Mouse (Mus musculus): ENCODE data around the gene Vnn3. TPM values are rescaled to one million over a fixed set of nuclear protein-coding genes. Genes with fewer than 3 reads are reported as not detected.

Vnn3 gene
- polyA plus RNA-seq, 1 experiment from 2014 or later: 0.14 TPM

DNA sequence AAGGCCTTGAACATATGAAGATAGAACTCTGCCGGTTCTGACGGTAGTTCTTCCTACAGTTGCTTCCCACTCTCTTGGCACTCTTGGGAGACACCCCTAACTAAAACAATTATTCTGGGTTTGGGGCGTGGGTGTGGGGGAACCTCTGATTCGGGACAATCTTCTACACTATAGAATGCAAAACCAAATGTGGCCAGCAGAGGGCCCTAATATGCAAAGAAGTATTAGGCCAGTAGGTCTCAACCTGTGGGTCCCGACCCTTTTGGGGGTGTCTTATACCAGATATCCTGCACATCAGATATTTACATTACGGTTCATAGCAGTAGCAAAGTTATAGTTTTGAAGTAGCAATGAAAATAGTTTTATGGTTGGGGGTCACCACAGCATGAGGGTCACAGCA lies 29.4 kb downstream of the Vnn3 start:
- no peak overlapping the region for H3K4me3 ChIP-seq (ENCODE audit: low read length)
- H3K4me2 ChIP-seq (ENCODE audit: low read length): no peak overlapping the region
- no peaks in the 10 kb centered on the region for H3K9me3 ChIP-seq (ENCODE audit: control insufficient read depth, low read length)
- no peak overlapping the region for H3K27ac ChIP-seq (ENCODE audit: low read depth, low read length)
- WGBS: 93% methylated on average over 6 of the region's 6 CpGs
- H3K4me1 ChIP-seq (ENCODE audit: control insufficient read depth, insufficient read depth, low read depth, low read length): no peaks in the 10 kb centered on the region
- H3K36me3 ChIP-seq (ENCODE audit: control insufficient read depth, insufficient read depth, low read length): no peaks in the 10 kb centered on the region
- ATAC-seq: no peak
- H3K9ac ChIP-seq (ENCODE audit: low read depth, low read length): no peak overlapping the region
- no peaks in the 10 kb centered on the region for H3K27me3 ChIP-seq (replicated peaks; ENCODE audit: control insufficient read depth, insufficient read depth, low read length)

GRCm38 (mm10) chr10:23884910-23885309 lies 33.6 kb downstream of the Vnn3 start:
- Histone ChIP-seq H3K36me3 (ENCODE audit: control insufficient read depth, insufficient read depth, low read length) (no peaks in the 10 kb centered on the region), H3K4me3 (ENCODE audit: low read length) (no peak overlapping the region), H3K4me1 (ENCODE audit: control insufficient read depth, insufficient read depth, low read depth, low read length) (no peaks in the 10 kb centered on the region), H3K9ac (ENCODE audit: low read depth, low read length) (no peak overlapping the region), H3K9me3 (ENCODE audit: control insufficient read depth, low read length) (no peaks in the 10 kb centered on the region), H3K27me3 (replicated peaks; ENCODE audit: control insufficient read depth, insufficient read depth, low read length) (no peaks in the 10 kb centered on the region), H3K4me2 (ENCODE audit: low read length) (no peak overlapping the region), H3K27ac (ENCODE audit: low read depth, low read length) (no peak overlapping the region)
- WGBS: 83% methylated on average over 1 of the region's 1 CpGs
- no peak for ATAC-seq

DNA sequence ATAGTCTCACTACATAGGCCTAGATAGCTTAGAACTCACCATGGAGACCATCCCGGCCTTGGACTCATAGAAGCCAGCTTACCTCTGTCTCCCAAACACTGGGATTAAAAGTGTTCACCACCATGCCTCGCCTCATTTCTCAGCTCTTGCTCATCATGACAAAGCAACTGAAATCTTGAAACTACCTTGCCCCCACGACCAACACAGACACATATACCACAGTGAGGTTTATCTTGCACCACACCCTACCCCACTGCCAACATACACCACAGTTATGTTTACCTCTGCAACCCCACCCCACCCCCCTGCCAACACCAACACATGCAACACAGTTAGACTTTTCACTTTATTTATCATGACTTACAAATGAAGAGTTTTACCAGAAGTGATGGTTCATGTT lies 34.8 kb downstream of the Vnn3 start:
- H3K27me3 ChIP-seq (replicated peaks; ENCODE audit: control insufficient read depth, insufficient read depth, low read length): no peaks in the 10 kb centered on the region
- no peak for ATAC-seq
- H3K4me1 ChIP-seq (ENCODE audit: control insufficient read depth, insufficient read depth, low read depth, low read length): no peaks in the 10 kb centered on the region
- no peaks in the 10 kb centered on the region for H3K9me3 ChIP-seq (ENCODE audit: control insufficient read depth, low read length)
- H3K4me2 ChIP-seq (ENCODE audit: low read length): no peak overlapping the region
- H3K27ac ChIP-seq (ENCODE audit: low read depth, low read length): no peak overlapping the region
- no peak overlapping the region for H3K9ac ChIP-seq (ENCODE audit: low read depth, low read length)
- 83% methylated on average over 3 of the region's 3 CpGs for WGBS
- no peaks in the 10 kb centered on the region for H3K36me3 ChIP-seq (ENCODE audit: control insufficient read depth, insufficient read depth, low read length)
- no peak overlapping the region for H3K4me3 ChIP-seq (ENCODE audit: low read length)

DNA sequence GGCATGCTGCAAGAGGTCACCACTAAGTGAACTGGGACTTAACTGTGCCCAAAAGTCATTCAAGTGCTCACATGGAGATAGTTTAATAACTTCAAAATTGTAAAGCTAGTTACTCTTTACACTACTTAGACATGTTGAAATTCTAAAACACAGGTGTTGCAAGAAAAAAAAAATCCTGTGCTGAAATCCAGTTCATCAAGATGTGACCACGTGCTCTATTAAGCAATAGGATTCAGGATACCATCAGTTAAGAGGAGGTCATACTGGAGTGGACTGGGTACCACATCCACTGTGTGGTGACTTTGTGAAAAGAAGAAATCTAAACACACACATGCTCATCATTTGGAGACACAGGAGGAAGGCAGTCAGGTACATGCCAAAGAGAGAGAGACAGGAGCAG lies 41.7 kb downstream of the Vnn3 start:
- no peak overlapping the region for H3K4me3 ChIP-seq (ENCODE audit: low read length)
- WGBS: 93% methylated on average over 1 of the region's 1 CpGs
- no peaks in the 10 kb centered on the region for H3K27me3 ChIP-seq (replicated peaks; ENCODE audit: control insufficient read depth, insufficient read depth, low read length)
- no peaks in the 10 kb centered on the region for H3K36me3 ChIP-seq (ENCODE audit: control insufficient read depth, insufficient read depth, low read length)
- H3K9me3 ChIP-seq (ENCODE audit: control insufficient read depth, low read length): no peaks in the 10 kb centered on the region
- H3K4me1 ChIP-seq (ENCODE audit: control insufficient read depth, insufficient read depth, low read depth, low read length): no peaks in the 10 kb centered on the region
- no peak for ATAC-seq
- no peak overlapping the region for H3K4me2 ChIP-seq (ENCODE audit: low read length)
- H3K9ac ChIP-seq (ENCODE audit: low read depth, low read length): no peak overlapping the region
- no peak overlapping the region for H3K27ac ChIP-seq (ENCODE audit: low read depth, low read length)

DNA sequence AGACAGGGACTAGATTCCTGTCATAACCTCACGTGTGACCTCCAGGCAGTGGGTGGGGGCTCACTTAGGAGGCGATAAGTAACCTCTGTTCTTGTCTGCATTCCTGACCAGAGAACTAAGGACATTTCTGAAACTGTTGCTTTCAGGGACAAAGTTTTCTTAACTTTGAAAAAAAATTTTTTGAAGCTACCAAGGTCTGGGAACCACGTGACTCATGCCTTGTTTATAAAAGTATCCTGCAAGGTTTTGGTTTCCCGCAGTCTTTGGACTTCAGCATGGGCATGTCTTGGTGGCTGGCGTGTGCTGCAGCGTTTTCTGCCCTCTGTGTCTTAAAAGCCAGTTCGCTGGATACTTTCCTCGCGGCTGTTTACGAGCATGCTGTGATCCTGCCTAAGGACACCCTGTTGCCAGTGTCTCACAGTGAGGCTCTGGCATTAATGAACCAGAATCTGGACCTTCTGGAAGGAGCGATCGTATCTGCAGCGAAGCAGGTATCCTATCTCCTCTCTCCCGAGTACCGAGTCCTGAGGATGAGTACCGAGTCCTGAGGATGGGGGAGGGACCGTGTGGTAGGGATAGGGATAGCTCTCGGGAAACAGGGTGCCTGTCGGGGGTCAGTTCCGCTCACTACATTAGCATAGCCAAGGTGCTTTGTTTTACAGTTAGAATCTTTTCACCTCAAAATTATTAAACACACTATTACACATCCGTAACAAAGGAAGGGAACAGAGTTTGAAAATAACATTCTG lies 43.5 kb downstream of the Vnn3 start, which contains the start of gene Vnn1:
Gene Vnn1, plus strand, starts transcription at position 88 of the 749 bp plus-strand sequence.
- peak within 1 kb of the TSS; percentile 14 for H3K4me3 ChIP-seq (ENCODE audit: low read length)
- peak; percentile 17; the same call in 1 of the 2 replicates for ATAC-seq
- H3K36me3 ChIP-seq (ENCODE audit: control insufficient read depth, insufficient read depth, low read length): no peaks in the 10 kb centered on the region
- H3K9me3 ChIP-seq (ENCODE audit: control insufficient read depth, low read length): no peaks in the 10 kb centered on the region
- H3K4me1 ChIP-seq (ENCODE audit: control insufficient read depth, insufficient read depth, low read depth, low read length): no peaks in the 10 kb centered on the region
- WGBS: 38% methylated on average over 21 of the region's 21 CpGs
- H3K27ac ChIP-seq (ENCODE audit: low read depth, low read length): no peak within 1 kb of the TSS
- no peaks in the 10 kb centered on the region for H3K27me3 ChIP-seq (replicated peaks; ENCODE audit: control insufficient read depth, insufficient read depth, low read length)
- H3K9ac ChIP-seq (ENCODE audit: low read depth, low read length): 0 out of 2 replicates have a peak within 1 kb of the TSS, but pooled peaks have one; percentile 4
- H3K4me2 ChIP-seq (ENCODE audit: low read length): peak within 1 kb of the TSS; percentile 45

DNA sequence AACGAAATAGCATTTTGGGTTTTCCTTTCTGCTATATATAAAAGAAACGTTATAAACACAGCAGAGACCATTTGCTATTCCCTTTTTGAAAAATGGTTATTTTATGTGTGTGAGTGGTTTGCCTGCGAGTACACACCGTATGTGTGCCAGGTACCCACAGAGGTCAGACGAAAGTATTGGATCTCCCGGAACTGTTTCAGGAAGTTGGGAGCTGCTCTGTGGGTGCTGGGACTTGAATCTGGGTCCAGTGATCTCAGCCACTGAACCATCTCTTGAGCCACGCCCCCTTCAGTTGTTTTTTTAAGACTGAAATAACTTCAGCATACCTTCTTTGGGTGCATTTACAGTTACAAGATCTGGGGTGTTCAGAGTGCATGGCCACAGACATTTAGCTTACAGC lies 44.1 kb downstream of the Vnn3 start:
- Histone ChIP-seq H3K4me1 (ENCODE audit: control insufficient read depth, insufficient read depth, low read depth, low read length) (no peaks in the 10 kb centered on the region), H3K4me3 (ENCODE audit: low read length) (no peak overlapping the region), H3K9me3 (ENCODE audit: control insufficient read depth, low read length) (no peaks in the 10 kb centered on the region), H3K36me3 (ENCODE audit: control insufficient read depth, insufficient read depth, low read length) (no peaks in the 10 kb centered on the region), H3K4me2 (ENCODE audit: low read length) (no peak overlapping the region), H3K27me3 (replicated peaks; ENCODE audit: control insufficient read depth, insufficient read depth, low read length) (no peaks in the 10 kb centered on the region), H3K27ac (ENCODE audit: low read depth, low read length) (no peak overlapping the region), H3K9ac (ENCODE audit: low read depth, low read length) (no peak overlapping the region)
- no peak for ATAC-seq
- 82% methylated on average over 7 of the region's 7 CpGs for WGBS

DNA sequence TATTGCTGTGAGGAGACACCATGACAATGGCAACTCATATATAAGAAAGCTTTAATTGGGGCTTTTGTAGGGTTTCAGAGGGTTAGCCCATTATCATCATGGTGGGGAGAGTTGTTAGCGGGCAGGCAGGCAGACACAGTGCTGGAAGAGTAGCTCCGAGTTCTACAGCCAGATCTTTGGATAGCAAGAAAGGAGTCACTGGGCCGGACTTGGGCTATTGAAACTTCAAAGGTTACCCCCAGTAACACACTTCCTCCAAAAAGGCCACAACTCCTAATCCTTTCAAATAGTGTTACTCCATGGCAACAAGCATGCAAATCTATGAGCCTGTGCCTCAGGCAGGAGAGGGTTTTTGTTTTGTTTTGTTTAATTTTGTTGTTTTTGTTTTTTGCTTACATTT lies 49.9 kb downstream of the Vnn3 start:
- H3K27me3 ChIP-seq (replicated peaks; ENCODE audit: control insufficient read depth, insufficient read depth, low read length): no peaks in the 10 kb centered on the region
- H3K4me1 ChIP-seq (ENCODE audit: control insufficient read depth, insufficient read depth, low read depth, low read length): no peaks in the 10 kb centered on the region
- ATAC-seq: no peak
- no peaks in the 10 kb centered on the region for H3K36me3 ChIP-seq (ENCODE audit: control insufficient read depth, insufficient read depth, low read length)
- H3K4me3 ChIP-seq (ENCODE audit: low read length): no peak overlapping the region
- no peak overlapping the region for H3K4me2 ChIP-seq (ENCODE audit: low read length)
- no peak overlapping the region for H3K9ac ChIP-seq (ENCODE audit: low read depth, low read length)
- H3K27ac ChIP-seq (ENCODE audit: low read depth, low read length): no peak overlapping the region
- WGBS: 53% methylated on average over 3 of the region's 3 CpGs
- H3K9me3 ChIP-seq (ENCODE audit: control insufficient read depth, low read length): no peaks in the 10 kb centered on the region

GRCm38 (mm10) chr10:23905661-23906060 lies 54.4 kb downstream of the Vnn3 start:
- H3K9me3 ChIP-seq (ENCODE audit: control insufficient read depth, low read length): no peaks in the 10 kb centered on the region
- no peaks in the 10 kb centered on the region for H3K27me3 ChIP-seq (replicated peaks; ENCODE audit: control insufficient read depth, insufficient read depth, low read length)
- H3K36me3 ChIP-seq (ENCODE audit: control insufficient read depth, insufficient read depth, low read length): no peaks in the 10 kb centered on the region
- H3K27ac ChIP-seq (ENCODE audit: low read depth, low read length): no peak overlapping the region
- no peak overlapping the region for H3K4me3 ChIP-seq (ENCODE audit: low read length)
- no peak overlapping the region for H3K4me2 ChIP-seq (ENCODE audit: low read length)
- no peak for ATAC-seq
- WGBS: 100% methylated on average over 1 of the region's 1 CpGs
- no peaks in the 10 kb centered on the region for H3K4me1 ChIP-seq (ENCODE audit: control insufficient read depth, insufficient read depth, low read depth, low read length)
- H3K9ac ChIP-seq (ENCODE audit: low read depth, low read length): no peak overlapping the region

All from hindbrain, embryonic 16.5 days (tissue).